Mouse (Mus musculus) midbrain, embryonic 11.5 days (tissue): ENCODE results near the gene Shcbp1l. TPM values are rescaled to one million over a fixed set of nuclear protein-coding genes. Genes with fewer than 3 reads are reported as not detected.
"Not testable (repeated sequence)": the region's sequence is repeated elsewhere in the genome, so short reads cannot be mapped to it uniquely, and the experiment has no call there.

ENCODE experiments used
- ATAC-seq: fragments of 200-750 bp; cut with Nextera tagmentation; 2 replicates; pipeline ENCODE4 v1.8.0; 2017; ENCODE audit warnings: moderate TSS enrichment, moderate library complexity; ENCODE audit not compliant: low FRiP score
- DNase-seq: peaks from one replicate; pipeline ENCODE4 v3.0.0; 2015; ENCODE audit warnings: low spot score; ENCODE audit errors: missing footprints
- H3K27ac ChIP-seq: fragments of 300-500 bp; sonication (generic); 2 replicates; pipeline ENCODE4 v1.5.1; 2014; ENCODE audit warnings: low read depth, low read length
- H3K27me3 ChIP-seq: fragments of 300-500 bp; sonication (generic); 2 replicates; pipeline ENCODE4 v1.6.1; 2014; ENCODE audit warnings: mild to moderate bottlenecking, low read length, moderate library complexity, mixed read lengths; ENCODE audit not compliant: control insufficient read depth, insufficient read depth
- H3K36me3 ChIP-seq: fragments of 300-500 bp; sonication (generic); 2 replicates; pipeline ENCODE4 v1.6.1; 2014; ENCODE audit warnings: mild to moderate bottlenecking, low read length, moderate library complexity, mixed read lengths; ENCODE audit not compliant: control insufficient read depth, insufficient read depth
- H3K4me1 ChIP-seq: fragments of 300-500 bp; sonication (generic); 2 replicates; pipeline ENCODE4 v1.6.1; 2014; ENCODE audit warnings: low read length; ENCODE audit not compliant: control insufficient read depth, insufficient read depth
- H3K4me2 ChIP-seq: fragments of 300-500 bp; sonication (generic); 2 replicates; pipeline ENCODE4 v1.6.1; 2014; ENCODE audit warnings: mild to moderate bottlenecking, moderate library complexity
- H3K4me3 ChIP-seq: fragments of 300-500 bp; sonication (generic); 2 replicates; pipeline ENCODE4 v1.5.1; 2014; ENCODE audit warnings: low read depth, low read length
- H3K9ac ChIP-seq: fragments of 300-500 bp; sonication (generic); 2 replicates; pipeline ENCODE4 v1.6.1; 2014; ENCODE audit warnings: low read length
- H3K9me3 ChIP-seq: fragments of 300-500 bp; sonication (generic); 2 replicates; pipeline ENCODE4 v1.6.1; 2016; ENCODE audit warnings: low read length; ENCODE audit not compliant: control insufficient read depth
- WGBS: fragments of 180-500 bp; shearing (Covaris S2); extraction: QIAGEN DNeasy Blood & Tissue Kit; methylation state at CpG from one replicate; pipeline ENCODE4 v1.1.7; 2014; 5-methylcytosine and 5-hydroxymethylcytosine counted together
- polyA plus RNA-seq: library from polyadenylated mRNA; unstranded; fragments of >200 nt; fragmentation: Nextera tagmentation; extraction: Ambion mirVana; gene quantifications from 2 replicates; pipeline ENCODE4 v1.2.1, GENCODE M21; 2014

The Shcbp1l gene
- 0.10 and 0.22 TPM in 2 replicates for polyA plus RNA-seq

- peak; percentile 92 for DNase-seq
- Histone ChIP-seq H3K36me3 (no peaks in the 10 kb centered on the region), H3K9me3 (no peaks in the 10 kb centered on the region), H3K4me1 (peaks cover 2% of the 10 kb centered on the region; the same call in 1 of the 2 replicates), H3K4me3 (peak within 1 kb of the TSS; percentile 53), H3K9ac (peak within 1 kb of the TSS; percentile 58), H3K27ac (no peak within 1 kb of the TSS), H3K4me2 (peak within 1 kb of the TSS; percentile 93), H3K27me3 (peaks cover 11% of the 10 kb centered on the region; the same call in 1 of the 2 replicates)
- peak; percentile 89 for ATAC-seq
- WGBS: 2% methylated on average over 60 of the region's 60 CpGs
Observed at GRCm38 (mm10) chr1:153424770-153425584, at the start of gene Shcbp1l. Gene Shcbp1l (plus strand): TSS chr1:153425162.

- WGBS: 19% methylated on average over 6 of the region's 6 CpGs
- H3K4me1 ChIP-seq: peaks cover 3% of the 10 kb centered on the region; the same call in 1 of the 2 replicates
- H3K27ac ChIP-seq: no peak overlapping the region
- no peaks in the 10 kb centered on the region for H3K9me3 ChIP-seq
- no peak overlapping the region for H3K4me2 ChIP-seq
- ATAC-seq (no peak), DNase-seq (no peak)
- no peaks in the 10 kb centered on the region for H3K27me3 ChIP-seq
- no peak overlapping the region for H3K9ac ChIP-seq
- no peaks in the 10 kb centered on the region for H3K36me3 ChIP-seq
- H3K4me3 ChIP-seq: no peak overlapping the region
Observed at GRCm38 (mm10) chr1:153376446-153376845, 48.5 kb upstream of the Shcbp1l start.

DNA sequence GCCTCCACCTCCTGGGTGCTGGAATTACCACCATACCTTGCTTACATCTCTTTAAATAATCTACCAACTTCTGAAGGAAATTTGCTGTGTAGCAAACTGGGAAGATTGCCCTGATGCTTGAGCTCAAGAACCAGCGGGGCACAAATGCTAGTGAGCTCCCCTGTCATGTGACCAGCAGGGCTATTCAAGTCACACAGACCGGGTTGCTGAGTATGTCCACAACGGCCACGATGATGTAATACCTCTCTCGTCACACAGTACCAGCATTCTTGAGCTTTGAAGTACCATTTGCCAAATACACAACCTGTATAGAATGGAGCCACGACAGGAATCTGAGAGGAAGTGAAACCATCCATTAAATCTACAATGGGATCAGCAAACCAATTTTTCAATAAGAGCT is 46.4 kb upstream of the Shcbp1l start:
- no peak for DNase-seq
- H3K9ac ChIP-seq: no peak overlapping the region
- 67% methylated on average over 6 of the region's 6 CpGs for WGBS
- H3K4me1 ChIP-seq: peaks cover 3% of the 10 kb centered on the region; the same call in 1 of the 2 replicates
- H3K36me3 ChIP-seq: no peaks in the 10 kb centered on the region
- H3K4me2 ChIP-seq: no peak overlapping the region
- no peak overlapping the region for H3K27ac ChIP-seq
- no peak for ATAC-seq
- no peaks in the 10 kb centered on the region for H3K9me3 ChIP-seq
- H3K27me3 ChIP-seq: no peaks in the 10 kb centered on the region
- no peak overlapping the region for H3K4me3 ChIP-seq

GRCm38 (mm10) chr1:153379832-153380231 is 45.1 kb upstream of the Shcbp1l start:
- H3K4me2 ChIP-seq: no peak overlapping the region
- no peak overlapping the region for H3K4me3 ChIP-seq
- no peak overlapping the region for H3K9ac ChIP-seq
- no peak for ATAC-seq
- peaks cover 3% of the 10 kb centered on the region; the same call in 1 of the 2 replicates for H3K4me1 ChIP-seq
- WGBS: 88% methylated on average over 5 of the region's 5 CpGs
- H3K27ac ChIP-seq: no peak overlapping the region
- H3K27me3 ChIP-seq: no peaks in the 10 kb centered on the region
- no peaks in the 10 kb centered on the region for H3K9me3 ChIP-seq
- no peak for DNase-seq
- no peaks in the 10 kb centered on the region for H3K36me3 ChIP-seq

- no peak for DNase-seq
- WGBS: 89% methylated on average over 9 of the region's 9 CpGs
- Histone ChIP-seq H3K36me3 (no peaks in the 10 kb centered on the region), H3K4me2 (no peak overlapping the region), H3K4me1 (peaks cover 3% of the 10 kb centered on the region; the same call in 1 of the 2 replicates), H3K9ac (no peak overlapping the region), H3K27me3 (no peaks in the 10 kb centered on the region), H3K4me3 (no peak overlapping the region), H3K27ac (no peak overlapping the region), H3K9me3 (no peaks in the 10 kb centered on the region)
- no peak for ATAC-seq
Observed at GRCm38 (mm10) chr1:153380746-153381282, 44.1 kb upstream of the Shcbp1l start.

GRCm38 (mm10) chr1:153385081-153385480 is 39.9 kb upstream of the Shcbp1l start:
- DNase-seq: no peak
- Histone ChIP-seq H3K9ac (no peak overlapping the region), H3K36me3 (no peaks in the 10 kb centered on the region)

DNA sequence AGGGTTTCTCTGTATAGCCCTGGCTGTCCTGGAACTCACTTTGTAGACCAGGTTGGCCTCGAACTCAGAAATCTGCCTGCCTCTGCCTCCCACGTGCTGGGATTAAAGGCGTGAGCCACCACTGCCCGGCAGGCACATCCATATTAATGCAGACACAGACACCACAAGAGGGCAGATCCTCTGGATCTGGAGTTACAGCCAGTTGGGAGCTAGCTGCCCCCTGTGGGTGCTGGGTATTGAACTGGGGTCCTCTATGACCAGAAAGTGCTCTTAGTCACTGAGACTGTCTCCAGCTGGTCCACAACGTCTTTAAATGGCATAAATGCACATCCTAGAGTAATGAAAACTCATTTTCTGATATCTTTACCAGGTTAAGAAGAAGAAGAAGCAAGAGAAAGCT is 39.3 kb upstream of the Shcbp1l start:
- not testable (repeated sequence) for H3K9me3 ChIP-seq, H3K4me1 ChIP-seq, H3K27ac ChIP-seq, H3K4me2 ChIP-seq, H3K9ac ChIP-seq, H3K36me3 ChIP-seq, DNase-seq, H3K27me3 ChIP-seq, ATAC-seq, H3K4me3 ChIP-seq
- WGBS: 88% methylated on average over 5 of the region's 5 CpGs

More at GRCm38 (mm10) chr1:153385081-153385480, 39.9 kb upstream of the Shcbp1l start:
- 85% methylated on average over 6 of the region's 6 CpGs for WGBS
- Histone ChIP-seq H3K4me1 (no peaks in the 10 kb centered on the region), H3K27ac (no peak overlapping the region), H3K9me3 (no peaks in the 10 kb centered on the region), H3K4me3 (no peak overlapping the region), H3K27me3 (no peaks in the 10 kb centered on the region), H3K4me2 (no peak overlapping the region)
- no peak for ATAC-seq

GRCm38 (mm10) chr1:153386271-153387069 is 38.5 kb upstream of the Shcbp1l start:
- H3K4me2 ChIP-seq: no peak overlapping the region
- ATAC-seq: peak; percentile 78
- H3K36me3 ChIP-seq: no peaks in the 10 kb centered on the region
- DNase-seq: peak; percentile 96
- no peak overlapping the region for H3K4me3 ChIP-seq
- no peak overlapping the region for H3K27ac ChIP-seq
- no peaks in the 10 kb centered on the region for H3K4me1 ChIP-seq
- H3K9me3 ChIP-seq: no peaks in the 10 kb centered on the region
- WGBS: 57% methylated on average over 25 of the region's 25 CpGs
- H3K27me3 ChIP-seq: no peaks in the 10 kb centered on the region
- no peak overlapping the region for H3K9ac ChIP-seq
